Mouse (Mus musculus) hindbrain, postnatal 0 days (tissue): ENCODE data around the gene Parp6. TPM values are rescaled to one million over a fixed set of nuclear protein-coding genes. Genes with fewer than 3 reads are reported as not detected.

Source experiments
- ATAC-seq: fragments of 200-750 bp; cut with Nextera tagmentation; 2 replicates; pipeline ENCODE4 v1.8.0; 2017; ENCODE audit warnings: mild to moderate bottlenecking, moderate TSS enrichment, moderate library complexity
- DNase-seq: peaks from one replicate; pipeline ENCODE4 v3.0.0-alpha.2; 2015; ENCODE audit warnings: low spot score
- H3K27ac ChIP-seq: fragments of 300-500 bp; sonication (generic); 2 replicates; pipeline ENCODE4 v1.5.1; 2014; ENCODE audit warnings: mild to moderate bottlenecking
- H3K27me3 ChIP-seq: fragments of 300-500 bp; sonication (generic); 2 replicates; pipeline ENCODE4 v1.6.1; 2014; ENCODE audit warnings: low read length, mixed read lengths; ENCODE audit not compliant: insufficient read depth
- H3K36me3 ChIP-seq: fragments of 300-500 bp; sonication (generic); 2 replicates; pipeline ENCODE4 v1.6.1; 2014; ENCODE audit warnings: low read length, mixed read lengths; ENCODE audit not compliant: insufficient read depth
- H3K4me1 ChIP-seq: fragments of 300-500 bp; sonication (generic); 2 replicates; pipeline ENCODE4 v1.6.1; 2014; ENCODE audit warnings: antibody characterized with exemption, low read length, mixed read lengths; ENCODE audit not compliant: insufficient read depth
- H3K4me2 ChIP-seq: fragments of 300-500 bp; sonication (generic); 2 replicates; pipeline ENCODE4 v1.6.1; 2014; ENCODE audit warnings: low read depth, mild to moderate bottlenecking, low read length, moderate library complexity, mixed read lengths
- H3K4me3 ChIP-seq: fragments of 300-500 bp; sonication (generic); 2 replicates; pipeline ENCODE4 v1.5.1; 2014; ENCODE audit warnings: low read length
- H3K9ac ChIP-seq: fragments of 300-500 bp; sonication (generic); replicated peaks from 2 replicates; pipeline ENCODE4 v1.6.1; 2014; ENCODE audit warnings: mild to moderate bottlenecking, low read length, moderate library complexity, mixed read lengths
- H3K9me3 ChIP-seq: fragments of 300-500 bp; sonication (generic); 2 replicates; pipeline ENCODE4 v1.6.1; 2016; ENCODE audit warnings: low read length, mixed read lengths
- CTCF ChIP-seq: IDR thresholded peaks from 2 replicates; pipeline ENCODE4 v1.5.1; 2016; ENCODE audit warnings: antibody characterized with exemption, control low read depth, low read depth
- WGBS: fragments of 180-500 bp; shearing (Covaris S2); extraction: QIAGEN DNeasy Blood & Tissue Kit; methylation state at CpG from one replicate; pipeline ENCODE4 v1.1.7; 2014; 5-methylcytosine and 5-hydroxymethylcytosine counted together
- polyA plus RNA-seq: library from polyadenylated mRNA; unstranded; fragments of >200 nt; fragmentation: Nextera tagmentation; extraction: Ambion mirVana; gene quantifications from 2 replicates; pipeline ENCODE4 v1.2.1, GENCODE M21; 2015
- total RNA-seq: library from RNA; depleted of rRNA; stranded (reverse); fragments of >200 nt; gene quantifications from 2 replicates; pipeline ENCODE4 v1.2.3, GENCODE M21; 2014

Parp6 gene
- total and polyA plus RNA-seq, 2 experiments from 2014 or later = 123 to 156 TPM

DNA sequence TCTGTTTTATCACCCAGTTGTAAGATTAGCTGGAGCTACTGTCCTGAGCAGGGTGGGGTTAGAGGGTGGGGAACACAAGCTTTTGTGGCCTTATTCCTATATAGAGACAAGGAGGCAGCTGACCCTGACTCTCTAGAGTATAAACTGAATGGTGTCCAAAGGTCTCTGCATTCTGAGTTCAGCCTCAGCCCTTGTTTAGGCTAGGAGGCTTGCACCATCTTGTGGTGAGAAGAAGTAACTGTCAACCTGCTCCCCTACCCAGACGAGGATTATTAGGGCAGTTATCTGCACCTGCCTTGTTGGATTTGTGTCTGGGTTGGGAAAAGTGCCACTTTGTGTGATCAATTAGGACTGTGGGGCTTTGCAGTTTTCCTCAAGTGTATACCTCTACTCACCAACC is 61.2 kb downstream of the Parp6 start:
- H3K36me3 ChIP-seq = peaks cover 48% of the 10 kb centered on the region
- no peaks in the 10 kb centered on the region for H3K9me3 ChIP-seq
- DNase-seq = peak; percentile 72
- H3K4me3 ChIP-seq = no peak overlapping the region
- peak; percentile 65 for ATAC-seq
- no peak overlapping the region for H3K27ac ChIP-seq
- TF ChIP-seq CTCF = peak; percentile 86
- peaks cover 4% of the 10 kb centered on the region; the same call in 1 of the 2 replicates for H3K4me1 ChIP-seq
- H3K9ac ChIP-seq = no peak overlapping the region
- no peaks in the 10 kb centered on the region for H3K27me3 ChIP-seq
- WGBS = 18% methylated on average over 1 of the region's 1 CpGs
- no peak overlapping the region for H3K4me2 ChIP-seq

DNA sequence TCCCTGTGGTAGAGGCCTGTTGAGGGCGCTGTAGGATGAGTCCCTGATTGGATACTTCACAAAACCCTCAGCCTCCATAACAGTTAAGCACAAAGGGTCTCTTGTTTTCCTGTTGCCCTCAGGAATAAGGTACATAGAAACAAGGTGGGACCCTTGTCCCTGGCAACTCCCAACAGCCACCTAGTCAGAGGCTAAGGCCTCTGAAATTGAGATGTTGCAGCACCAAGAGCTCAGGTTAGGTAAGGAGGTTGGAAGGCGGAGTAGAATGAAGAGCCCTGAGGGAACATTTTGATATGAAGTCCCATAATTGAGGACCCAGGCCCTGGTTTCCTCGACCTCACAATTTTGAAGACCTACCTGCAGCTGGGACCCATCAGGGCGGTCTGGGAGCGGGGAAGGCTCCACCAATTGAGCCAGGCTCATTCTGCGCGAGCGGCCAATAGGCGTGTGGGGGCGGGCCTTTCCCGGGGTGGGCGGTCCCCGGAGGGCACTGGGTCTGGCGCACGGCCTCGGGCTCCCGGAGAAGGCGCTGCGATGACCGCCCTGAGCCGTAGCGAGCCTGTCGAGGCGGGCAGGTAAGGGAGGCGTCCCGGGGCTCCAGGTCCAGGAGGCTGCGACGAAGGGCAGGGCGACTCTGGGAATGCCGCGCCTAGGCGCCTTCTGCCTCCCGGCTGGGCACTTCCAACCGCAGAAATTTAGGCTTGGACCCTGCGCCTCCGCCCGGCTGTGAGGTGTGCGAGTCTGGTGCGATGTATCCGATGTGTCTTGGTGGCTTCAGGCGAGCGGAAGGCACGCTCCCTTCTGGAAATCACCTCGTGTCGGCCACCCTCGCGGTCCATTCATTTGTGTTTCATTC is 62.8 kb downstream of the Parp6 start, which contains the start of gene Gramd2:
Gramd2 (plus strand) TSS at position 467 of the 856 bp plus-strand sequence.
- peak; percentile 92 for ATAC-seq
- peak; percentile 90 for DNase-seq
- 2% methylated on average over 46 of the region's 47 CpGs for WGBS

DNA sequence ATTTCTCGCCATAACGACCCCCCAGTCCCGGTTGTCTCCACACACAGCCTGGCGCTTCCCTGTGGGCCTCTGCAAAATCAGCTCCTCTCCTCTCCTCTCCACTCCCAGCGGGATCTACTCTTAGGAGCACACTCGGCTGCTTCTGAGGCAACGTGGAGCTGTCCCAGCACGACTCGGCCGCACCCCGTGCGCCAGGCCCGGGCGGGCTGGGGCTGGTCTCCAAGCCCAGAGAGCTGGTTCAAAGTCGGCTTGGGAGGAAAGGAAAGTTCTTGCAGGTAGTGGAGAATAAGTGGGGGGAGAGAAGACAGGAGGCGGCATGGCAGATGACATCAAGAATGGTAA is 63.4 kb downstream of the Parp6 start:
- no peak for DNase-seq
- Histone ChIP-seq H3K27me3 (no peaks in the 10 kb centered on the region), H3K36me3 (peaks cover 27% of the 10 kb centered on the region), H3K9me3 (no peaks in the 10 kb centered on the region), H3K4me1 (peaks cover 4% of the 10 kb centered on the region; the same call in 1 of the 2 replicates), H3K9ac (peak overlapping the region; percentile 61), H3K4me3 (peak overlapping the region; percentile 59), H3K27ac (no peak overlapping the region), H3K4me2 (peak overlapping the region; percentile 91)
- 9% methylated on average over 16 of the region's 16 CpGs for WGBS
- peak; percentile 16; the same call in 1 of the 2 replicates for ATAC-seq
- no peak for TF ChIP-seq CTCF

More for the DNA sequence above, 62.8 kb downstream of the Parp6 start, which contains the start of gene Gramd2:
- H3K4me1 ChIP-seq = peaks cover 4% of the 10 kb centered on the region; the same call in 1 of the 2 replicates
- TF ChIP-seq CTCF = no peak
- peak within 1 kb of the TSS; percentile 27; the same call in 1 of the 2 replicates for H3K27ac ChIP-seq
- no peaks in the 10 kb centered on the region for H3K9me3 ChIP-seq
- peaks cover 33% of the 10 kb centered on the region for H3K36me3 ChIP-seq
- H3K9ac ChIP-seq = peak within 1 kb of the TSS; percentile 61
- no peaks in the 10 kb centered on the region for H3K27me3 ChIP-seq
- peak within 1 kb of the TSS; percentile 91 for H3K4me2 ChIP-seq
- peak within 1 kb of the TSS; percentile 59 for H3K4me3 ChIP-seq

DNA sequence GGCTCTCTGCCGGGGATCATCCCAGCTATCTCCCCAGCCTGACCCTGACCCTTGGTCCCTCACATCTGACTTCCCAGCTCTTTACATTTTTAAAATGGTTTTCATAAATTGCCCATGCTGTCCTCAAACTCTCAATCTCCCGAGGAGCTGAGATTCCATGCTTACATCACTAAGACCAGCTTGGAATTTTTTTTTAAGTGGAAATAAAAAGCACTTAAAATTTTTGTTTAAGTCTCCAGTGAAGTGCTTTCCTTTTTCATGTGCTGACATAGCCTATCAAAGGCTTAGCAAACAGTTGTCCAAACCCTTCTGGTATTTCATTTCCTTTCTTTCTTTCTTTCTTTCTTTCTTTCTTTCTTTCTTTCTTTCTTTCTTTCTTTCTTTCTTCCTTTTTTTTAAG is 66.9 kb downstream of the Parp6 start:
- H3K36me3 ChIP-seq = no peaks in the 10 kb centered on the region
- WGBS = 84% methylated on average over 2 of the region's 2 CpGs

DNA sequence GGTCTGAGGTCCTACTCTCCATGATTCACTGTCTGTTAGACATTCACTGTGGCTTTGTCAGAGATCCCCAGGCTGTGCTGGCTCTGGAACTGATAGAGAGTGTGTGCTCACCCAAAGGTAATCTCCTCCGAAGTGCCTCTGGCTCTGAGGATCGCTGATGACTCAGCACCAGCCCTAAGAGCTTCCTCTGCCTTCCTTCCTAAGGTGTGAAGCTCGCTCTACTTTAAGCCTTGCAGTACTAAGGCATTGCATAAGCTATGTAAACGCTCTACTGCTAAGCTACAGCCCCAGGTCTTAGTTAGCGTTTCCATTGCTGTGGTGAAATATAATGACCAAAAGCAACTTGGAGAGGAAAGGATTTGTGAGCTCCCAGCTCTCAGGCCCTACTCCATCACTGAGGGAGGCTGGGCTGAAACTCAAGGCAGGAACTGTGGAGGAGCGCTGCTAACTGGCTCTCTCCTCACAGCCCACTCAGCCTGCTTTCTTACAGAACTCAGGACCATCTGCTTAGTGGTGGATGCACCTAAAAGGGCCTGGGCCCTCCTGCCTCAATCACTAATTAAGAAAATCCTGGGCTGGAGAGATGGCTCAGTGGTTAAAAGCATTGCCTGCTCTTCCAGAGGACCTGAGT is 70.4 kb downstream of the Parp6 start:
- Histone ChIP-seq H3K36me3 (no peaks in the 10 kb centered on the region), H3K27me3 (no peaks in the 10 kb centered on the region), H3K9ac (no peak overlapping the region), H3K9me3 (no peaks in the 10 kb centered on the region), H3K27ac (no peak overlapping the region), H3K4me1 (peaks cover 10% of the 10 kb centered on the region), H3K4me2 (no peak overlapping the region), H3K4me3 (no peak overlapping the region)
- TF ChIP-seq CTCF = no peak
- no peak for ATAC-seq
- no peak for DNase-seq
- WGBS = 45% methylated on average over 6 of the region's 6 CpGs

More for the DNA sequence above, 66.9 kb downstream of the Parp6 start:
- DNase-seq (no peak), ATAC-seq (no peak)
- H3K27me3 ChIP-seq = no peaks in the 10 kb centered on the region
- no peak overlapping the region for H3K27ac ChIP-seq
- no peak overlapping the region for H3K9ac ChIP-seq
- no peaks in the 10 kb centered on the region for H3K9me3 ChIP-seq
- H3K4me3 ChIP-seq = no peak overlapping the region
- no peak for TF ChIP-seq CTCF
- peaks cover 4% of the 10 kb centered on the region; the same call in 1 of the 2 replicates for H3K4me1 ChIP-seq
- H3K4me2 ChIP-seq = no peak overlapping the region

DNA sequence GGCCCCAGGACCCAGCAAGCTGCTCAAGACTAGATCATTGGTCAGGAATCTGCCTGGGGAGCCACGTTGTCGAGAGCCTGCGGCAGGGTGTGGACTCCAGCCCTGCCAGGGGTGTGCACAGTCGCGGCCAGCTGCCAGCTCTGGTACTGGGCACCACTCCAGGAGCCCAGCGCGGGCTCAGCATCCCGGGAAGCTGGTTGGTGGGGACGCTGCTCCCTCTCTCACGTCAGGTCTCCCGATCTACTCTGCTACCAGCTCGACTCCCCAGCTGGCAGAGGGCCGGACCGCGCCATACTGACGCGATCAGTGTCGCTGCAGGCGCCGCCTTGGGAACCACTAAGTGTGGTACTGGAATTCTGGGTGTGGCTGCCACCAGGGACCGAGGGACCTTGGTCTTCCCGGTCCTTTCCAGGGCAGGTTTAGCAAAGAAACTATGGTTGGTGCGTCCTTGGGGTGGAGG is 74.6 kb downstream of the Parp6 start:
- no peaks in the 10 kb centered on the region for H3K36me3 ChIP-seq
- H3K9ac ChIP-seq = peak overlapping the region; percentile 38
- H3K27ac ChIP-seq = peak overlapping the region; percentile 54
- DNase-seq = peak; percentile 85
- H3K27me3 ChIP-seq = no peaks in the 10 kb centered on the region
- no peaks in the 10 kb centered on the region for H3K9me3 ChIP-seq
- peaks cover 10% of the 10 kb centered on the region for H3K4me1 ChIP-seq
- 2% methylated on average over 23 of the region's 23 CpGs for WGBS
- peak; percentile 92 for ATAC-seq
- H3K4me3 ChIP-seq = peak overlapping the region; percentile 31
- H3K4me2 ChIP-seq = peak overlapping the region; percentile 61
- no peak for TF ChIP-seq CTCF
